Comparison of ENCODE assay signal across 7 mouse cellular contexts in the genomic region with DNA sequence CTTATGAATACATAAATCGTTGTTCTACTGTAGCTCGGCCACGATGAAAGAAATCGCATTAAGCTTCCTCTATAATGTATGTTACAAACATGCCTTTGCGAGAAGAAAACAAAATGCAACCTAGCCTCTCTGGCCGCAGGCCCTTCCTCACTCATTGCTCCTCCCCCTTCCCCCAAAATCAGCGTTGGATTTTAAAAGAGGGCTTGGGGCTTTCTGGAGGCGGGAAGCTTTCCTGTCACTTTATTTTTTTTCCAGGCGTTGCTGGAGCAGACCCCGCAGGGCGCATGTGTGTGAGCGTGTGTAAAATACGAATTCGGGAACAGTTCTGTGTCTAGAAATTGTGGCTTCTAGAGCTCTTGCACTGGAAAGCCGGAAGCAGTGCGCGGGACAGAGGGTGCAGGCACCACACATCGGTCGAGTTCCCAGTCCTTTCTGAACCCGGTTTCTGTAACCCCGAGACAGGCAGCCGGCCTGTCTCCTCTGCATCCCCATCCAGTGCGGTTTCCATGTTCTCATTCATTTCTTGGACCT. TPM values are rescaled to one million over a fixed set of nuclear protein-coding genes. Genes with fewer than 3 reads are reported as not detected.
DNase-seq lines count a peak whose midpoint lies in the region; ATAC-seq and TF ChIP-seq lines count a peak whose summit lies in the region.

No protein-coding gene starts in this region.

- no peak for ATAC-seq in forebrain, embryonic 16.5 days
- no peak for ATAC-seq in limb, embryonic 12.5 days (ENCODE audit: insufficient number of reproducible peaks, insufficient read depth, low FRiP score, low TSS enrichment, low read depth)
- ATAC-seq in neural tube, embryonic 15.5 days (ENCODE audit: low FRiP score): no peak

- no peaks in the 10 kb centered on the region for H3K36me3 ChIP-seq in forebrain, embryonic 16.5 days (ENCODE audit: control insufficient read depth, insufficient read depth)
- no peaks in the 10 kb centered on the region for H3K36me3 ChIP-seq in limb, embryonic 12.5 days
- no peaks in the 10 kb centered on the region for H3K36me3 ChIP-seq in neural tube, embryonic 15.5 days

- H3K4me1 ChIP-seq in lung, adult 2 months (ENCODE audit: control insufficient read depth, insufficient read depth, low read length): peaks cover 16% of the 10 kb centered on the region
- peaks cover 27% of the 10 kb centered on the region for H3K4me1 ChIP-seq in forebrain, embryonic 16.5 days (replicated peaks; ENCODE audit: control insufficient read depth, insufficient read depth, low read length)
- H3K4me1 ChIP-seq in limb, embryonic 12.5 days (replicated peaks): peaks cover 38% of the 10 kb centered on the region
- H3K4me1 ChIP-seq in neural tube, embryonic 15.5 days: peaks cover 36% of the 10 kb centered on the region

- no peak for TF ChIP-seq POLR2A in lung, adult 2 months (IDR thresholded peaks at IDR 0.05; ENCODE audit: borderline replicate concordance, extremely low read depth, low read depth, low read length)

- peaks cover 11% of the 10 kb centered on the region for H3K27me3 ChIP-seq in forebrain, embryonic 16.5 days (replicated peaks; ENCODE audit: control insufficient read depth, insufficient read depth, low read length)
- H3K27me3 ChIP-seq in limb, embryonic 12.5 days: peaks cover 71% of the 10 kb centered on the region
- H3K27me3 ChIP-seq in neural tube, embryonic 15.5 days (replicated peaks): peaks cover 43% of the 10 kb centered on the region

- no peak for TF ChIP-seq CTCF in lung, adult 2 months (IDR thresholded peaks at IDR 0.05; ENCODE audit: insufficient read depth, low read length)

- H3K27ac ChIP-seq in forebrain, embryonic 16.5 days (ENCODE audit: low read length): peak overlapping the region; percentile 94
- no peak overlapping the region for H3K27ac ChIP-seq in limb, embryonic 12.5 days
- peak overlapping the region; percentile 94 for H3K27ac ChIP-seq in neural tube, embryonic 15.5 days (replicated peaks)

- peak overlapping the region; percentile 72 for H3K9ac ChIP-seq in forebrain, embryonic 16.5 days (replicated peaks; ENCODE audit: low read depth, low read length)
- peak overlapping the region; percentile 44; the same call in 1 of the 2 replicates for H3K9ac ChIP-seq in limb, embryonic 12.5 days (replicated peaks)
- peak overlapping the region; percentile 55 for H3K9ac ChIP-seq in neural tube, embryonic 15.5 days (replicated peaks)

- H3K9me3 ChIP-seq in forebrain, embryonic 16.5 days (ENCODE audit: control insufficient read depth, low read length): no peaks in the 10 kb centered on the region
- no peaks in the 10 kb centered on the region for H3K9me3 ChIP-seq in limb, embryonic 12.5 days
- H3K9me3 ChIP-seq in neural tube, embryonic 15.5 days (replicated peaks): no peaks in the 10 kb centered on the region

- H3K4me2 ChIP-seq in forebrain, embryonic 16.5 days (ENCODE audit: low read length): peak overlapping the region; percentile 69
- peak overlapping the region; percentile 63 for H3K4me2 ChIP-seq in limb, embryonic 12.5 days
- peak overlapping the region; percentile 71 for H3K4me2 ChIP-seq in neural tube, embryonic 15.5 days

- 3% methylated on average over 23 of the region's 23 CpGs for WGBS in lung, adult 2 months
- WGBS in forebrain, embryonic 16.5 days: under 1% methylated on average over 23 of the region's 23 CpGs
- under 1% methylated on average over 23 of the region's 23 CpGs for WGBS in limb, embryonic 12.5 days
- WGBS in neural tube, embryonic 15.5 days: 1% methylated on average over 23 of the region's 23 CpGs

- no peak for DNase-seq in lung, adult 2 months
- no peak for DNase-seq in lung, adult 18-20 months
- peak; percentile 37 to 53 for DNase-seq in cerebellum, postnatal 36 days
- no peak for DNase-seq in urinary bladder, postnatal 4 days (ENCODE audit: low spot score in 2 of 2)

- H3K4me3 ChIP-seq in lung, adult 2 months (replicated peaks; ENCODE audit: extremely low read depth, low read depth, low read length): peak overlapping the region; percentile 37
- peak overlapping the region; percentile 54 for H3K4me3 ChIP-seq in forebrain, embryonic 16.5 days (replicated peaks; ENCODE audit: low read length)
- peak overlapping the region; percentile 40 for H3K4me3 ChIP-seq in limb, embryonic 12.5 days (replicated peaks)
- H3K4me3 ChIP-seq in neural tube, embryonic 15.5 days (replicated peaks): peak overlapping the region; percentile 46

RNA-seq across cellular contexts. Expression of a gene that starts 2.9 kb away (rescaled TPM):
- 9.2 and 12.9 TPM in 2 replicates for polyA plus RNA-seq in lung, adult 2 months (2012; rRNA removed)
- 51.0 and 51.3 TPM in 2 replicates for polyA plus RNA-seq in forebrain, embryonic 16.5 days (2015; fragmentation: Nextera tagmentation; extraction: Ambion mirVana)
- polyA plus RNA-seq in limb, embryonic 12.5 days (2016; fragmentation: Nextera tagmentation; extraction: Ambion mirVana): 2.9 and 3.4 TPM in 2 replicates
- 59.0 and 71.6 TPM in 2 replicates for polyA plus RNA-seq in neural tube, embryonic 15.5 days (2015; fragmentation: Nextera tagmentation; extraction: Ambion mirVana)

Comparison
In these comparisons a context has a peak if more than half of its experiments do, and no peak if none do; other contexts are left out.
1. DNase-seq: peak in cerebellum, postnatal 36 days (2 of 2); none in lung, adult 2 months (single experiment), lung, adult 18-20 months (0 of 2) and urinary bladder, postnatal 4 days (0 of 2).
2. Peak in every context shown above with its lines, with median percentiles within 50 percentile points of each other: H3K4me3 ChIP-seq, H3K4me2 ChIP-seq and H3K9ac ChIP-seq.